Mouse (Mus musculus) limb, embryonic 14.5 days (tissue): ENCODE data around the gene Apol10a. TPM values are rescaled to one million over a fixed set of nuclear protein-coding genes. Genes with fewer than 3 reads are reported as not detected.
"Not testable (repeated sequence)": the region's sequence is repeated elsewhere in the genome, so short reads cannot be mapped to it uniquely, and the experiment has no call there.

ENCODE experiments used
- ATAC-seq: fragments of 200-750 bp; cut with Nextera tagmentation; 2 replicates; pipeline ENCODE4 v1.8.0; 2017; ENCODE audit warnings: low read depth, moderate number of reproducible peaks, moderate TSS enrichment; ENCODE audit not compliant: low FRiP score
- DNase-seq: peaks from one replicate; pipeline ENCODE4 v3.0.0-alpha.2; 2015; ENCODE audit warnings: low spot score
- H3K27ac ChIP-seq: fragments of 300-500 bp; sonication (generic); replicated peaks from 2 replicates; pipeline ENCODE4 v1.5.1; 2014; ENCODE audit warnings: low read depth, mild to moderate bottlenecking, low read length, moderate library complexity, mixed read lengths
- H3K27me3 ChIP-seq: fragments of 300-500 bp; sonication (generic); 2 replicates; pipeline ENCODE4 v1.6.1; 2014; ENCODE audit warnings: low read length, mixed read lengths; ENCODE audit not compliant: control insufficient read depth, insufficient read depth
- H3K36me3 ChIP-seq: fragments of 300-500 bp; sonication (generic); 2 replicates; pipeline ENCODE4 v1.6.1; 2014; ENCODE audit warnings: mild to moderate bottlenecking, low read length, moderate library complexity, mixed read lengths; ENCODE audit not compliant: control insufficient read depth, insufficient read depth
- H3K4me1 ChIP-seq: fragments of 300-500 bp; sonication (generic); 2 replicates; pipeline ENCODE4 v1.6.1; 2014; ENCODE audit warnings: antibody characterized with exemption, low read length, mixed read lengths; ENCODE audit not compliant: control insufficient read depth, insufficient read depth
- H3K4me2 ChIP-seq: fragments of 300-500 bp; sonication (generic); replicated peaks from 2 replicates; pipeline ENCODE4 v1.6.1; 2014; ENCODE audit warnings: low read depth, mild to moderate bottlenecking, low read length, moderate library complexity; ENCODE audit not compliant: severe bottlenecking
- H3K4me3 ChIP-seq: fragments of 300-500 bp; sonication (generic); replicated peaks from 2 replicates; pipeline ENCODE4 v1.5.1; 2014; ENCODE audit warnings: low read length
- H3K9ac ChIP-seq: fragments of 300-500 bp; sonication (generic); 2 replicates; pipeline ENCODE4 v1.6.1; 2014; ENCODE audit warnings: mild to moderate bottlenecking, low read depth, low read length, moderate library complexity; ENCODE audit not compliant: severe bottlenecking
- H3K9me3 ChIP-seq: fragments of 300-500 bp; sonication (generic); 2 replicates; pipeline ENCODE4 v1.6.1; 2016; ENCODE audit warnings: low read length; ENCODE audit not compliant: control insufficient read depth
- POLR2A ChIP-seq: fragments of 200-500 bp; IDR thresholded peaks from 2 replicates; pipeline ENCODE4 v1.8.0; 2012; ENCODE audit warnings: inconsistent platforms, mild to moderate bottlenecking, moderate library complexity, borderline replicate concordance; ENCODE audit not compliant: insufficient read depth, insufficient read length; ENCODE audit errors: extremely low read depth
- WGBS: fragments of 180-500 bp; shearing (Covaris S2); extraction: QIAGEN DNeasy Blood & Tissue Kit; methylation state at CpG from one replicate; pipeline ENCODE4 v1.1.7; 2014; 5-methylcytosine and 5-hydroxymethylcytosine counted together
- polyA plus RNA-seq, 2 experiments: library from polyadenylated mRNA; depleted of rRNA in 1 of 2; stranded (reverse) in 1 of 2; unstranded in 1 of 2; fragments of >200 nt; fragmentation: Nextera tagmentation in 1 of 2; extraction: Ambion mirVana in 1 of 2; gene quantifications; 2 replicates each; pipeline versions ENCODE4 v1.2.1 to v1.2.3; 2012 to 2014

Gene Apol10a
- polyA plus RNA-seq, 2 experiments = not detected

- Histone ChIP-seq H3K9ac (no peak overlapping the region), H3K4me1 (no peaks in the 10 kb centered on the region), H3K4me3 (no peak overlapping the region), H3K9me3 (no peaks in the 10 kb centered on the region), H3K4me2 (no peak overlapping the region), H3K36me3 (no peaks in the 10 kb centered on the region), H3K27me3 (no peaks in the 10 kb centered on the region), H3K27ac (no peak overlapping the region)
- TF ChIP-seq POLR2A = no peak
- 72% methylated on average over 4 of the region's 4 CpGs for WGBS
- ATAC-seq = no peak
- no peak for DNase-seq
Measured at GRCm38 (mm10) chr15:77482140-77482794, 5.4 kb downstream of the Apol10a start.

DNA sequence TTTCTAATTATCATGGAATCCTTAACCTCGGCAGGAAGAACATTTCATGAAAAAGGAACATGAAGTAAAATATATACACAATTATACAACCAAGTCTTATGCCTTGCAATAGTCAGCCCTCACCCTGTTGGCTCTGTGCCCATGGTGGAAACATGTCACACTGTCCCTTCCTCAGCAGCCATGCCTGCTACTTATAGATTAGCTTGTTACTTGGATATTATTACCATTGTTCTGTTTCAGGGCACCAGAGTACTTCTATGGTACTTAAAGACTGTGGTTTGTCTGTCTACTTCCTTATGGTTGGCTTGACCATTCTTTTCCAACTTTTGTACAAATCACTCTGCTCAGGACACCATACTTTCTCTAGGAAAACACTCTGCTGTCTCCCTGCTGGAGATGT, 16.3 kb downstream of the Apol10a start:
- not testable (repeated sequence) for H3K4me3 ChIP-seq, DNase-seq, H3K9ac ChIP-seq, H3K27ac ChIP-seq, H3K36me3 ChIP-seq, H3K9me3 ChIP-seq, H3K4me1 ChIP-seq, H3K4me2 ChIP-seq, ATAC-seq, H3K27me3 ChIP-seq
- WGBS = no CpG with 5 or more reads among the region's 1 CpGs

DNA sequence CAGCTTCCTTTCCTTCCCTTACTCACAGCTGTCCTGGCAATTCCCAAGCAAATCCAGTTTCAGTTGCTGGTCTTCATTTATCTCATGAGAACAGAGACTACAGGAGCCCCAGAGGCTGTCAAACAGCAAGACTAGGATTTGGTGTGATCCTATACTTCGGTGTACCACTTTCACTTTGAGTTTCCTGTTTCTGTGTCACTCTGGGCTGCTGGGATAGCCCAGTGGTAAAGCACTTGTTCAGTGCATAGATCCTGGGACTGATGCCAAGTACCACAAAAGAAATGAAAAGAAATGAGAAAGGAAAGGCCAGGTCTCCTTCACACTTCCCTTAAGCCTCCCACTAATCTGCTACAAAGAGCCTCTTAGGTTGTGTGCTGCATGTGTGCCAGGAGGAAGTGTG, 17.8 kb downstream of the Apol10a start:
- not testable (repeated sequence) for H3K4me2 ChIP-seq, H3K27me3 ChIP-seq, DNase-seq, ATAC-seq, H3K4me1 ChIP-seq, H3K9me3 ChIP-seq, H3K9ac ChIP-seq, H3K4me3 ChIP-seq, H3K27ac ChIP-seq, H3K36me3 ChIP-seq
- WGBS = 83% methylated on average over 1 of the region's 1 CpGs

DNA sequence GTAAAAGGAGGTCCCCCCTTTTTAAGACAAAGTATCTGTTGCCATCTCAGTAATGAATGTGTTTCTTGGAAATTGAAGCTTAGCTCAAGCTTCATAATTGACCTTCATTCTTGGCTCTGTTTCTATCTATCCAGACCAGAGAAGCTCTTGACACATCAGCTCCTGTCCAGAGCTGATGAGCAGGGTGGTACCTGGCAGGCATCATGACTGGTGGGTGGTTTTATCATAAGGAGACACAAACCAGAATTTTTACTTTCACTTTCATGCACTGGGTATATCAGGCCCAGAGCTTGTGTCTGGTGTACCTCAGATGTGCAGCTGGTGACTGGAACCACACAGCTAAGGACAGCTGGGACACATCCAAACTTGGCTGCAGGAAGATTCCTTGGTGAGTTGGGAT, 31.1 kb downstream of the Apol10a start, which contains the start of gene Apol11a:
TSS of gene Apol11a (plus strand) at position 306 of the 400 bp plus-strand sequence.
- not testable (repeated sequence) for ATAC-seq, H3K36me3 ChIP-seq, H3K4me3 ChIP-seq

GRCm38 (mm10) chr15:77520596-77520995, 43.7 kb downstream of the Apol10a start:
- H3K4me2 ChIP-seq, H3K9ac ChIP-seq, H3K4me1 ChIP-seq, H3K9me3 ChIP-seq, ATAC-seq, H3K27me3 ChIP-seq, DNase-seq, H3K27ac ChIP-seq, H3K36me3 ChIP-seq, H3K4me3 ChIP-seq: not testable (repeated sequence)
- WGBS = 74% methylated on average over 4 of the region's 4 CpGs

More for the DNA sequence above, 31.1 kb downstream of the Apol10a start, which contains the start of gene Apol11a:
- not testable (repeated sequence) for H3K27me3 ChIP-seq, H3K27ac ChIP-seq, H3K4me1 ChIP-seq, DNase-seq, H3K4me2 ChIP-seq, H3K9ac ChIP-seq, H3K9me3 ChIP-seq

- ATAC-seq, H3K4me1 ChIP-seq, H3K27ac ChIP-seq, H3K27me3 ChIP-seq, H3K9me3 ChIP-seq, H3K36me3 ChIP-seq, H3K9ac ChIP-seq, H3K4me2 ChIP-seq, H3K4me3 ChIP-seq: not testable (repeated sequence)
- 16% methylated on average over 6 of the region's 6 CpGs for WGBS
- peak; percentile 31 for DNase-seq
Measured at GRCm38 (mm10) chr15:77523186-77523843, 46.5 kb downstream of the Apol10a start.
